Mouse (Mus musculus): ENCODE results near the gene Mettl7a2. TPM values are rescaled to one million over a fixed set of nuclear protein-coding genes. Genes with fewer than 3 reads are reported as not detected.

The Mettl7a2 gene
- not detected for polyA plus RNA-seq (2015; fragmentation: Illumina TruSeq; extraction: RNeasy Lipid Tissue Mini Kit (QIAGEN cat#74804); ENCODE audit: insufficient read depth, low read depth, low replicate concordance)

GRCm38 (mm10) chr15:100352711-100353250 lies at the start of gene Mettl7a2, which contains the start of gene Methig1:
Gene Mettl7a2 (plus strand): TSS chr15:100353200.
Gene Methig1 (plus strand): TSS chr15:100353149.

GRCm38 (mm10) chr15:100304019-100304991 lies 48.7 kb upstream of the Mettl7a2 start, which contains the start of gene Mettl7a1:
Gene Mettl7a1 (plus strand): TSS chr15:100304140.

GRCm38 (mm10) chr15:100334629-100335028 lies 18.4 kb upstream of the Mettl7a2 start, which contains the start of gene Mettl7a3:
Gene Mettl7a3 (plus strand): TSS chr15:100334929.

GRCm38 (mm10) chr15:100364242-100364641 lies 11.2 kb downstream of the Mettl7a2 start, which contains the start of gene Higd1c:
Gene Higd1c (plus strand): TSS chr15:100364542.

Other genes with a start within 250 kb of the Mettl7a2 start
- gene Atf1, start 125.4 kb upstream of the Mettl7a2 start, polyA plus RNA-seq (2015; fragmentation: Illumina TruSeq; extraction: RNeasy Lipid Tissue Mini Kit (QIAGEN cat#74804); ENCODE audit: insufficient read depth, low read depth, low replicate concordance) = 8.6 TPM
- gene Tmprss12, start 72.4 kb upstream of the Mettl7a2 start, polyA plus RNA-seq (2015; fragmentation: Illumina TruSeq; extraction: RNeasy Lipid Tissue Mini Kit (QIAGEN cat#74804); ENCODE audit: insufficient read depth, low read depth, low replicate concordance) = not detected
- 19.8 TPM for gene Mettl7a1, start 49.1 kb upstream of the Mettl7a2 start, polyA plus RNA-seq (2015; fragmentation: Illumina TruSeq; extraction: RNeasy Lipid Tissue Mini Kit (QIAGEN cat#74804); ENCODE audit: insufficient read depth, low read depth, low replicate concordance)
- not detected for gene Mettl7a3, start 18.3 kb upstream of the Mettl7a2 start, polyA plus RNA-seq (2015; fragmentation: Illumina TruSeq; extraction: RNeasy Lipid Tissue Mini Kit (QIAGEN cat#74804); ENCODE audit: insufficient read depth, low read depth, low replicate concordance)
- not detected for gene Methig1, start 51 bp upstream of the Mettl7a2 start, polyA plus RNA-seq (2015; fragmentation: Illumina TruSeq; extraction: RNeasy Lipid Tissue Mini Kit (QIAGEN cat#74804); ENCODE audit: insufficient read depth, low read depth, low replicate concordance)
- gene Higd1c, start 11.3 kb downstream of the Mettl7a2 start, polyA plus RNA-seq (2015; fragmentation: Illumina TruSeq; extraction: RNeasy Lipid Tissue Mini Kit (QIAGEN cat#74804); ENCODE audit: insufficient read depth, low read depth, low replicate concordance) = not detected
- not detected for gene Gm5475, start 68.9 kb downstream of the Mettl7a2 start, polyA plus RNA-seq (2015; fragmentation: Illumina TruSeq; extraction: RNeasy Lipid Tissue Mini Kit (QIAGEN cat#74804); ENCODE audit: insufficient read depth, low read depth, low replicate concordance)
- gene Slc11a2, start 71.9 kb downstream of the Mettl7a2 start, polyA plus RNA-seq (2015; fragmentation: Illumina TruSeq; extraction: RNeasy Lipid Tissue Mini Kit (QIAGEN cat#74804); ENCODE audit: insufficient read depth, low read depth, low replicate concordance) = 7.8 TPM
- gene Letmd1, start 115.8 kb downstream of the Mettl7a2 start, polyA plus RNA-seq (2015; fragmentation: Illumina TruSeq; extraction: RNeasy Lipid Tissue Mini Kit (QIAGEN cat#74804); ENCODE audit: insufficient read depth, low read depth, low replicate concordance) = 14.1 TPM
- gene Csrnp2, start 142.3 kb downstream of the Mettl7a2 start, polyA plus RNA-seq (2015; fragmentation: Illumina TruSeq; extraction: RNeasy Lipid Tissue Mini Kit (QIAGEN cat#74804); ENCODE audit: insufficient read depth, low read depth, low replicate concordance) = 0.59 TPM
- 4.5 TPM for gene Tfcp2, start 198.8 kb downstream of the Mettl7a2 start, polyA plus RNA-seq (2015; fragmentation: Illumina TruSeq; extraction: RNeasy Lipid Tissue Mini Kit (QIAGEN cat#74804); ENCODE audit: insufficient read depth, low read depth, low replicate concordance)
- gene Pou6f1, start 246.8 kb downstream of the Mettl7a2 start, polyA plus RNA-seq (2015; fragmentation: Illumina TruSeq; extraction: RNeasy Lipid Tissue Mini Kit (QIAGEN cat#74804); ENCODE audit: insufficient read depth, low read depth, low replicate concordance) = 6.3 TPM